24 mouse cellular contexts compared by ENCODE assay signal in the genomic region with DNA sequence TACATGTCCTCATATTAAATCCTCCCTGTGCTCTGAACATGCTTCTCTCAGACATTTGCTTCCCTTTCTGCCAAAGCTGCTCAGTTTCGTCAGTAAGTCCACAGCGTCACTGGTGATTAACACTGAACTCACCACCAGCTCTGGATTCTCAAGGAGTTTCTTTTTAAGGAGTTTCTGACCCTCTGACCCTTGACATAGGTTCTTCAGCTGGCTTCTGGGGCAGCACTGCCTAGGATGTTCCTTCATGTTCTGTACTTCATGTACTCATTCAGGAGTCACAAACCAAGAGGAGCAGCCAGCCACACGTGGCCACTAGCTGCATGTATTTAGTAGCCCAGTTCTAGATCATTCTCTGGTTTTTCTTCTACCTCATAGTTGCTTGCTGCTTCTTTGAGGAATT. TPM values are rescaled to one million over a fixed set of nuclear protein-coding genes. Genes with fewer than 3 reads are reported as not detected.
"Had no signal": no experiment of that assay in that cellular context is flagged by ENCODE, and none has a peak within 500 bp of the region (broad histone marks: within the 10 kb centered on the region; RNA-seq: fewer than 3 reads in every experiment).

No protein-coding gene starts in this region.

- H3K9me3 ChIP-seq: limb, embryonic 13.5 days; liver, embryonic 13.5 days; midbrain, embryonic 10.5 days; neural tube, embryonic 12.5 days; stomach, embryonic 15.5 days had no signal

- H3K27me3 ChIP-seq: limb, embryonic 13.5 days; liver, embryonic 13.5 days; neural tube, embryonic 12.5 days; stomach, embryonic 15.5 days had no signal

- H3K4me2 ChIP-seq: limb, embryonic 13.5 days; liver, embryonic 13.5 days; neural tube, embryonic 12.5 days; stomach, embryonic 15.5 days had no signal

- H3K4me3 ChIP-seq: limb, embryonic 13.5 days; liver, embryonic 13.5 days; midbrain, embryonic 10.5 days; neural tube, embryonic 12.5 days; stomach, embryonic 15.5 days had no signal

- H3K9ac ChIP-seq: limb, embryonic 13.5 days; liver, embryonic 13.5 days; neural tube, embryonic 12.5 days; stomach, embryonic 15.5 days had no signal

- DNase-seq: kidney, adult 11 months; kidney, postnatal 10 days; left cerebral cortex, postnatal 4 days; liver, embryonic 13.5 days; lung, adult 18-20 months; lung, postnatal 10 days; lung, postnatal 4 days; midbrain, embryonic 14.5 days; retina, postnatal 1 day; right cerebral cortex, postnatal 4 days; spleen, adult 18-20 months; thymus, postnatal 36 days had no signal

- H3K27ac ChIP-seq: limb, embryonic 13.5 days; liver, embryonic 13.5 days; midbrain, embryonic 10.5 days; neural tube, embryonic 12.5 days; stomach, embryonic 15.5 days had no signal

RNA-seq across cellular contexts. Expression of a gene that starts 9.3 kb away (rescaled TPM):
- total RNA-seq: layer of hippocampus, adult 8-10 months; layer of hippocampus, postnatal 14 days; left cerebral cortex, adult 18-20 months; left cerebral cortex, postnatal 10 days; left cerebral cortex, postnatal 4 days; neutrophil, adult 5-6 weeks had no signal
- polyA plus RNA-seq: kidney, embryonic 14.5 days; large intestine, adult 2 months; limb, embryonic 13.5 days; liver, embryonic 13.5 days; midbrain, embryonic 10.5 days; midbrain, embryonic 14.5 days; neural tube, embryonic 12.5 days; stomach, embryonic 15.5 days; thymus, postnatal 0 days had no signal
